Comparison of ENCODE assay signal across 12 mouse cellular contexts in the genomic region with DNA sequence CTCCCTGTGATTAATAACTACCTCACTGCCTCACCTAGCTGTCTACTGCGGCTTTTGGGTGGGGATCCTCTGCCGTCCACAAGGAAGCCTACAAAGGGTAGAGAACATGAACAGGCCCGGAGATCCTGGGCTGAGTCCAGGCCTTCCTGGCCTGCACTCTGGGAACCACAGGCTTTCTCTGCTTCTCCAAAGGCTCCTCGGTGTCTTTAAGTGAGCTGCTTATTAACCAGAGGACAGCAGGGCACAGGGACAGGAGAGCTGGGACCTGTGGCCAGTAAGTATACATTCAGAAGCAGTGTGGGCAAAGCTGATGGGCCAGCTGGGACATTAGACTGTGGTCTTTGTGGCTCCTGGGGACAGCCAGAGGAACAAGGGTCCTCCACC. TPM values are rescaled to one million over a fixed set of nuclear protein-coding genes. Genes with fewer than 3 reads are reported as not detected.
DNase-seq lines count a peak whose midpoint lies in the region; ATAC-seq and TF ChIP-seq lines count a peak whose summit lies in the region.
"Had no signal": no experiment of that assay in that cellular context is flagged by ENCODE, and none has a peak within 500 bp of the region (broad histone marks: within the 10 kb centered on the region; RNA-seq: fewer than 3 reads in every experiment).

No protein-coding gene starts in this region.

- 65% methylated on average over 4 of the region's 4 CpGs for WGBS in hindbrain, postnatal 0 days
- 71% methylated on average over 4 of the region's 4 CpGs for WGBS in hindbrain, embryonic 11.5 days
- 88% methylated on average over 4 of the region's 4 CpGs for WGBS in embryonic facial prominence, embryonic 13.5 days

- H3K9me3 ChIP-seq in hindbrain, postnatal 0 days (ENCODE audit: low read length) = no peaks in the 10 kb centered on the region
- H3K9me3 ChIP-seq in hindbrain, embryonic 11.5 days (ENCODE audit: control insufficient read depth, low read length) = no peaks in the 10 kb centered on the region
- no peaks in the 10 kb centered on the region for H3K9me3 ChIP-seq in embryonic facial prominence, embryonic 13.5 days

- H3K36me3 ChIP-seq in hindbrain, postnatal 0 days (ENCODE audit: insufficient read depth, low read length) = no peaks in the 10 kb centered on the region
- no peaks in the 10 kb centered on the region for H3K36me3 ChIP-seq in hindbrain, embryonic 11.5 days (ENCODE audit: control insufficient read depth, insufficient read depth, low read length)
- H3K36me3 ChIP-seq in embryonic facial prominence, embryonic 13.5 days = no peaks in the 10 kb centered on the region

- H3K4me2 ChIP-seq in hindbrain, postnatal 0 days (ENCODE audit: low read depth, low read length) = no peak overlapping the region
- no peak overlapping the region for H3K4me2 ChIP-seq in hindbrain, embryonic 11.5 days (replicated peaks; ENCODE audit: low read depth, low read length)
- H3K4me2 ChIP-seq in embryonic facial prominence, embryonic 13.5 days = no peak overlapping the region

- no peak overlapping the region for H3K4me3 ChIP-seq in hindbrain, postnatal 0 days (ENCODE audit: low read length)
- H3K4me3 ChIP-seq in hindbrain, embryonic 11.5 days (ENCODE audit: low read depth, low read length) = no peak overlapping the region
- H3K4me3 ChIP-seq in embryonic facial prominence, embryonic 13.5 days = no peak overlapping the region

- peak overlapping the region; percentile 62; the same call in 1 of the 2 replicates for H3K27ac ChIP-seq in hindbrain, postnatal 0 days
- no peak overlapping the region for H3K27ac ChIP-seq in hindbrain, embryonic 11.5 days (ENCODE audit: low read depth, low read length)
- 0 out of 2 replicates have a peak overlapping the region, but pooled peaks have one; percentile 2 for H3K27ac ChIP-seq in embryonic facial prominence, embryonic 13.5 days
- H3K27ac ChIP-seq: liver, embryonic 14.5 days had no signal

- intact Hi-C loops in heart, postnatal 36 days (cut with DNase I) = loop anchor here (1.0 to 2.0 kb wide), 2 partner anchors 14 to 96 kb away; no protein-coding TSS in a partner anchor

- peaks cover 17% of the 10 kb centered on the region for H3K4me1 ChIP-seq in hindbrain, postnatal 0 days (ENCODE audit: insufficient read depth, low read length)
- H3K4me1 ChIP-seq in hindbrain, embryonic 11.5 days (replicated peaks; ENCODE audit: control insufficient read depth, insufficient read depth, low read length) = no peaks in the 10 kb centered on the region
- peaks cover 43% of the 10 kb centered on the region for H3K4me1 ChIP-seq in embryonic facial prominence, embryonic 13.5 days

- ATAC-seq in hindbrain, postnatal 0 days = no peak
- ATAC-seq in hindbrain, embryonic 11.5 days (ENCODE audit: low FRiP score) = no peak
- ATAC-seq in embryonic facial prominence, embryonic 13.5 days (ENCODE audit: insufficient number of reproducible peaks, insufficient read depth, low FRiP score, low TSS enrichment, low read depth) = no peak
- ATAC-seq: CD4-positive, CD25-positive, alpha-beta regulatory T cell, adult 4 months; midbrain, embryonic 16.5 days had no signal

- no peak for TF ChIP-seq CTCF in hindbrain, postnatal 0 days (IDR thresholded peaks at IDR 0.05; ENCODE audit: low read depth)

- H3K9ac ChIP-seq in hindbrain, postnatal 0 days (replicated peaks; ENCODE audit: low read length) = no peak overlapping the region
- no peak overlapping the region for H3K9ac ChIP-seq in hindbrain, embryonic 11.5 days (ENCODE audit: low read depth, low read length)
- H3K9ac ChIP-seq in embryonic facial prominence, embryonic 13.5 days = peak overlapping the region; percentile 27; the same call in 1 of the 2 replicates
- H3K9ac ChIP-seq: liver, embryonic 14.5 days had no signal

- no peaks in the 10 kb centered on the region for H3K27me3 ChIP-seq in hindbrain, postnatal 0 days (ENCODE audit: insufficient read depth, low read length)
- H3K27me3 ChIP-seq in hindbrain, embryonic 11.5 days (ENCODE audit: control insufficient read depth, insufficient read depth, low read length) = no peaks in the 10 kb centered on the region
- no peaks in the 10 kb centered on the region for H3K27me3 ChIP-seq in embryonic facial prominence, embryonic 13.5 days

- no peak for DNase-seq in hindbrain, postnatal 0 days (ENCODE audit: low spot score)
- DNase-seq in hindbrain, embryonic 11.5 days (ENCODE audit: low spot score) = no peak
- DNase-seq in heart, postnatal 36 days = peak; percentile 29 to 48
- DNase-seq in kidney, postnatal 14 days = peak; percentile 72
- no peak for DNase-seq in frontal cortex, postnatal 36 days (ENCODE audit: low spot score in 2 of 2)
- no peak for DNase-seq in layer of hippocampus, postnatal 36 days
- DNase-seq in adrenal gland, postnatal 36 days = no peak
- DNase-seq: cerebellum, postnatal 14 days had no signal

RNA-seq across cellular contexts. Expression of a gene that starts 22.8 kb away (rescaled TPM):
- total RNA-seq in hindbrain, postnatal 0 days (2014; rRNA removed) = 200 and 204 TPM in 2 replicates
- 46.2 and 47.4 TPM in 2 replicates for polyA plus RNA-seq in hindbrain, postnatal 0 days (2015; fragmentation: Nextera tagmentation; extraction: Ambion mirVana)
- polyA plus RNA-seq in hindbrain, embryonic 11.5 days (2014; fragmentation: Nextera tagmentation; extraction: Ambion mirVana) = 46.5 and 50.2 TPM in 2 replicates
- 26.8 and 28.3 TPM in 2 replicates for polyA plus RNA-seq in embryonic facial prominence, embryonic 13.5 days (2015; fragmentation: Nextera tagmentation; extraction: Ambion mirVana)
- total RNA-seq in heart, postnatal 36 days (2021) = over 10,000 TPM; 11,843 to 11,873 TPM
- total RNA-seq in layer of hippocampus, postnatal 36 days (2021) = 100 to 1,000 TPM; 639 to 686 TPM
- 100 to 1,000 TPM; 195 to 199 TPM for total RNA-seq in adrenal gland, postnatal 36 days (2021)

Comparison
In these comparisons a context has a peak if more than half of its experiments do, and no peak if none do; other contexts are left out.
1. DNase-seq: peak in heart, postnatal 36 days (2 of 2) and kidney, postnatal 14 days (single experiment); none in hindbrain, postnatal 0 days (single experiment), hindbrain, embryonic 11.5 days (single experiment), frontal cortex, postnatal 36 days (0 of 2), layer of hippocampus, postnatal 36 days (0 of 2) and adrenal gland, postnatal 36 days (0 of 2).
2. RNA of a gene that starts 22.8 kb away (total RNA-seq): 11,843 to 11,873 TPM in heart, postnatal 36 days; 639 to 686 TPM in layer of hippocampus, postnatal 36 days, 200 to 204 TPM in hindbrain, postnatal 0 days and 195 to 199 TPM in adrenal gland, postnatal 36 days; every median in the first group is over 10 times any median in the second.